Mouse (Mus musculus) small intestine, adult 2 months (tissue): ENCODE data around the gene Vti1a. TPM values are rescaled to one million over a fixed set of nuclear protein-coding genes. Genes with fewer than 3 reads are reported as not detected.

ENCODE experiments used
- H3K27ac ChIP-seq: fragments of 200-500 bp; 2 replicates; pipeline ENCODE4 v1.5.1; 2012; ENCODE audit warnings: low read depth, low read length, control low read depth, inconsistent platforms; ENCODE audit not compliant: insufficient read depth
- H3K27me3 ChIP-seq: fragments of 200-500 bp; 2 replicates; pipeline ENCODE4 v1.6.1; 2012; ENCODE audit warnings: mild to moderate bottlenecking, moderate library complexity, low read length, inconsistent platforms; ENCODE audit not compliant: control insufficient read depth, insufficient read depth
- H3K36me3 ChIP-seq: fragments of 200-500 bp; 2 replicates; pipeline ENCODE4 v1.6.1; 2012; ENCODE audit warnings: mild to moderate bottlenecking, low read length, control low read depth, inconsistent platforms; ENCODE audit not compliant: control insufficient read depth, insufficient read depth
- H3K4me1 ChIP-seq: fragments of 200-500 bp; 2 replicates; pipeline ENCODE4 v1.6.1; 2012; ENCODE audit warnings: low read length, inconsistent platforms, mixed read lengths; ENCODE audit not compliant: control insufficient read depth, insufficient read depth, insufficient read length
- H3K4me3 ChIP-seq: fragments of 200-500 bp; 2 replicates; pipeline ENCODE4 v1.5.1; 2012; ENCODE audit warnings: low read depth, mild to moderate bottlenecking, control low read depth, inconsistent platforms, low read length, moderate library complexity
- CTCF ChIP-seq: fragments of 200-500 bp; IDR thresholded peaks from 2 replicates; pipeline ENCODE4 v1.5.1; 2012; ENCODE audit warnings: low read depth, mild to moderate bottlenecking, control low read depth, inconsistent platforms, low read length, moderate library complexity, mixed read lengths; ENCODE audit not compliant: insufficient replicate concordance, insufficient read length; ENCODE audit errors: extremely low read depth
- POLR2A ChIP-seq: fragments of 200-500 bp; IDR thresholded peaks from 2 replicates; pipeline ENCODE4 v1.6.1; 2012; ENCODE audit warnings: low read depth, mild to moderate bottlenecking, control low read depth, inconsistent platforms, low read length, moderate library complexity
- WGBS: fragments of 180-500 bp; shearing (Covaris S2); methylation state at CpG from one replicate; pipeline ENCODE4 v1.1.7; 2018; 5-methylcytosine and 5-hydroxymethylcytosine counted together
- polyA plus RNA-seq: library from polyadenylated mRNA; depleted of rRNA; stranded (reverse); fragments of >200 nt; gene quantifications from 2 replicates; pipeline ENCODE4 v1.2.3, GENCODE M21; 2012

Gene Vti1a
- polyA plus RNA-seq, 1 experiment = 8.1 TPM

DNA sequence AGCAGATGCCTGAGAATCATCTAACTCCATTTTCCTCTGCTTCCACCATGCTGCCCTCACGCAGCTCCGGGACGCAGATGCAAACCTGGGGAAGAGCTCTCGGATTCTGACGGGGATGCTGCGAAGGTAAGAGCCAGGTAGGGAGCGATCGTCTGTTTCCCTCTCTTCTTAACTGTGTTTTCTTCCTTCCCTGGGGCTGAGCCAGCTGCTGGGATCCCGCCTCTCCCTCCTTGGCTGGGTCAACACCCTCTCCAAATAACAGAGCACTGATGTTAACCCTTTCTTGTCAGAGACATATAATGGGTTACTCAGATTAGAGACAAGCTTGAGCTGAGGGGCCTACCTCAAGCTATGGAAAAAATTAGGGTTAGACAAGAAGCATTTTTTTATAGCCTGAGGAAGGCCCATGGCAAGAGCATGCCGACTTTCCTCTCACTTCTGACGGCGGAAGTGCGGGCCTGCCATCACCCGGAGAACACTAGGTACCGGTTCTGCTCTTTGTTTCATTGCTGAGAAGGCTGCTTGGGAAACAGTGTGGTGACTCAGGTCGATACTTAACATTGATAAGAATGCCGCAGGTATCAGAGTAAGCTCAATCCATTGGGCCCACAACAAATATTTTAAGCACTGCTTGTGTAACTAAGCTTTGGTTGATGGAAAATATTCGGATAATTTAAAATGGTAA lies 183.2 kb downstream of the Vti1a start:
- WGBS = 76% methylated on average over 18 of the region's 18 CpGs
- Histone ChIP-seq H3K4me3 (no peak overlapping the region), H3K4me1 (no peaks in the 10 kb centered on the region), H3K27me3 (no peaks in the 10 kb centered on the region), H3K36me3 (peaks cover 5% of the 10 kb centered on the region; the same call in 1 of the 2 replicates), H3K27ac (no peak overlapping the region)
- TF ChIP-seq CTCF (no peak), POLR2A (no peak)

DNA sequence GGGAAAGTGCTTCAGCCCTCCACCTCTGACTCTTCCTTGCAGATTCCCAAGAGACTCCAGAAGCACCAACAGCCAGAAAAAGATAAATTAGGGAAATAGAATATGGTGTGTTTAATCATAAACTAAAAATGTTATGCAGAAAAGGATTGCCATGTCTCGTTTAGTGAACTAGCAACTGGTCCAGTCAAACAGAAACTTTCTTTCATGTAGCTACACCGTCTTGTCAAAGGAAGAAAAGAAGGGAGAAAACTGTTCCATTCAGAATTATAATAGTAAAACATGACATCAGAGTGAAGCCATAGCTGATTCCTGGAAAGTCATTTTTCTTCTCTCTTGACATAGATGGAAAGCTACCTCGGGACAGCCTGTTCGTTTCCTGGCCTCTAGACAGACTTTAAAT lies 185.9 kb downstream of the Vti1a start:
- H3K27me3 ChIP-seq = no peaks in the 10 kb centered on the region
- no peak overlapping the region for H3K4me3 ChIP-seq
- no peaks in the 10 kb centered on the region for H3K4me1 ChIP-seq
- peaks cover 5% of the 10 kb centered on the region; the same call in 1 of the 2 replicates for H3K36me3 ChIP-seq
- TF ChIP-seq POLR2A (no peak), CTCF (no peak)
- no peak overlapping the region for H3K27ac ChIP-seq
- WGBS = 75% methylated on average over 4 of the region's 4 CpGs

DNA sequence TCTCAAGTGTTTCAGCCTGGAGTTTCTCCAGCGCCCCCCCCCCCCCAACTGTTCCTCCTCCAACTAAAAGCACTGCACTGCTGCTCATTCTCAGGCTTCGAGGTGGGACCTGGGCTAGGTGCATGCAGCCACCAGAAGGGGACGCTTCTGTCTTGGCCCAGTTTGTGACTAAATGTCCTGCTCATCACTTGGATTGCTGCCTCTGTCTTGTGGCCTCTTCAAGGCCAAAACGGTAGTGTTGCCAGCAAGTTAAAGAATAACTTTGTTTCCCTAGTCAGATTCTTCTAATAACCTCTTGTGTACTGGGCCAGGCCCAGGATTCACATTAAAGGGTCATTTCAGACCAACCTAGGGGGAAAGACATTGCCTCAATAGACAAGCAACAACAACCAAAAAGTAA lies 187.7 kb downstream of the Vti1a start:
- WGBS = 45% methylated on average over 4 of the region's 4 CpGs
- H3K27ac ChIP-seq = no peak overlapping the region
- no peak overlapping the region for H3K4me3 ChIP-seq
- TF ChIP-seq POLR2A (no peak), CTCF (no peak)
- H3K4me1 ChIP-seq = peaks cover 4% of the 10 kb centered on the region; the same call in 1 of the 2 replicates
- peaks cover 3% of the 10 kb centered on the region; the same call in 1 of the 2 replicates for H3K36me3 ChIP-seq
- H3K27me3 ChIP-seq = no peaks in the 10 kb centered on the region

DNA sequence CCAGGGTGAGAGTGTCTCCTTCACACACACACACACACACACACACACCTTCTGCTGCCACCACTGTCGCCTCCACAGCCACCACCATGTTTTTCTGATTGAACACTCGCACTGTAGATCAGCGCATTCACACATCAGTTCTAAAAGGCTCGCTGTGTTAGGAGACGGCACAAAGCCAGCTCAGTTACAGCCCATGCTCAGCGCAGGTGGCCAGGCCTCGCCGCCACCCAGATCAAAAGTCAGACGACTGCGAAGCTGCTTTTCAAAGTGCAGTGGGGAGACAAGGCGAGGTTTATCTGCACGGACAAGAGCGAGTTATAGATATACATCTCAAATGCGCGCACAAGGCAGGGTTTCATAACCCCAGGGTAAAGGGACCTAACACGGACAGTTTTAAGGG lies 191.7 kb downstream of the Vti1a start:
- no peak overlapping the region for H3K27ac ChIP-seq
- no peaks in the 10 kb centered on the region for H3K27me3 ChIP-seq
- H3K4me3 ChIP-seq = no peak overlapping the region
- TF ChIP-seq POLR2A (no peak), CTCF (no peak)
- no peaks in the 10 kb centered on the region for H3K36me3 ChIP-seq
- 29% methylated on average over 16 of the region's 16 CpGs for WGBS
- peaks cover 4% of the 10 kb centered on the region; the same call in 1 of the 2 replicates for H3K4me1 ChIP-seq

DNA sequence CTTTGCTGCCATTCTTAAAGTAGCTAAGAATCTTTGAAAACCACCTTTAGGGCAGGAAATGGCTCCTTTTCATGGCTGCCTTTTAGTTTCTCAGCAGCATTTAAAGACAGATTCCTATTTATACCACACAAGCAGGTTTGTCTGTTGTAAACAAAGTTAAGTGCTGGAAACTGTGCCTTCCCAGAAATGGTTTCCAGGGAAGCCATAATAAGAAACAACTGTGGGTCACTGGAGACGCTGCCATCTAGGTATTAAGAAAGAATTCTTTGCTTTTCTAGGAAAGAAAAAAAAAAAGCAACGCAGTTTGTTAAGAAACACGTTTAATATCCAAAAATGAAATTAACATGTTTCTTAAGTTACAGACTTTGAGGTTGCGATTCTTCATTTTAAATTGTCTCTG lies 192.1 kb downstream of the Vti1a start:
- Histone ChIP-seq H3K4me1 (peaks cover 4% of the 10 kb centered on the region; the same call in 1 of the 2 replicates), H3K36me3 (no peaks in the 10 kb centered on the region), H3K27ac (no peak overlapping the region), H3K4me3 (no peak overlapping the region), H3K27me3 (no peaks in the 10 kb centered on the region)
- 78% methylated on average over 4 of the region's 4 CpGs for WGBS
- TF ChIP-seq CTCF (no peak), POLR2A (no peak)

DNA sequence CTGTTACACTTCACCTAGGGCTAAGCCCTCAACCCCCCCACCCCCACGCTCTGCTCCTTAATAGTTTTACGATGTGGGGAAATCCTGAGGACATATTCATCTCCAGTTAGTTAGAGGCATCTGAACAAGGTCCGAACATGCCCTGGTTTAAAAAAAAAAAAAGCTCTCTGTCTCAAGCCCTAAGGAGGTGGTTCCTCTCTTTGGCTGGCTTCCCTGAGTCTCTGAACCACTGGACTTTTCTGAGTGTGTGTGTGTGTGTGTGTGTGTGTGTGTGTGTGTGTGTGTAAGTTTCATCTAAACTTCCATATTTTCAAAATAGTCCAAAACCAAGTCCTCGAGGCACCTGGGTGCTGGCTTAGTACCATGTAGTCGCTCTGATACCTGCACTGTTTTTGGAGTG lies 192.9 kb downstream of the Vti1a start:
- no peak for TF ChIP-seq POLR2A
- TF ChIP-seq CTCF = no peak
- 55% methylated on average over 5 of the region's 5 CpGs for WGBS

DNA sequence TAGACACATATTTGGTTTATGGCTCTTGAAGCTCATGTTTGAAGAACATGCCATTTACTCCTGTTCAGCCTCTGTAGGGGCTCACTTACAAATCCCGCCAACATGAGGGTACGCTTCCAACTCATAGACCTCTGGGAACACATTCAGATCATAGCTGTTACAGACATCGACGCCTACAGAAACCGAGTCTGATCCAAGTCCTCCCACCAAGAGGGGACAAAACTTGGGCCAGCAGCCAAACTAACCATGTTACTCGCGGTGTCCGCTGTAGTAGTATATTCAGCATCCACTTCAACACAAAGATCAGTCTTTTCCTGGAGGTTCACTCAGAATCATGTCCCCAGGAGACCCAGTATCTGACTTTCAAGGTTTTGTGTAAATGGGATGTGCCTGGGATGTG lies 193.5 kb downstream of the Vti1a start:
- no peak overlapping the region for H3K4me3 ChIP-seq
- no peaks in the 10 kb centered on the region for H3K36me3 ChIP-seq
- H3K4me1 ChIP-seq = peaks cover 4% of the 10 kb centered on the region; the same call in 1 of the 2 replicates
- 93% methylated on average over 8 of the region's 8 CpGs for WGBS
- TF ChIP-seq POLR2A (no peak), CTCF (no peak)
- no peaks in the 10 kb centered on the region for H3K27me3 ChIP-seq
- no peak overlapping the region for H3K27ac ChIP-seq

More for the DNA sequence above, 192.9 kb downstream of the Vti1a start:
- Histone ChIP-seq H3K27ac (no peak overlapping the region), H3K4me3 (no peak overlapping the region), H3K36me3 (no peaks in the 10 kb centered on the region), H3K4me1 (peaks cover 4% of the 10 kb centered on the region; the same call in 1 of the 2 replicates), H3K27me3 (no peaks in the 10 kb centered on the region)
